Mouse (Mus musculus): ENCODE results near the gene Trpv3.
A peak's percentile ranks its signal among the peaks of the same experiment; 100 is the strongest.
"Not testable (repeated sequence)": the region's sequence is repeated elsewhere in the genome, so short reads cannot be mapped to it uniquely, and the experiment has no call there.

Gene Trpv3

GRCm38 (mm10) chr11:73289621-73290020, 22.4 kb downstream of the Trpv3 start:
- DNase-seq, result no peak

GRCm38 (mm10) chr11:73303123-73303522, 35.9 kb downstream of the Trpv3 start:
- no peak for DNase-seq

- no peak for DNase-seq
These were observed 48.8 kb downstream of the Trpv3 start for GRCm38 (mm10) chr11:73315961-73316360.

- not testable (repeated sequence) for DNase-seq
These were observed 51.4 kb downstream of the Trpv3 start for GRCm38 (mm10) chr11:73318581-73318980.

DNA sequence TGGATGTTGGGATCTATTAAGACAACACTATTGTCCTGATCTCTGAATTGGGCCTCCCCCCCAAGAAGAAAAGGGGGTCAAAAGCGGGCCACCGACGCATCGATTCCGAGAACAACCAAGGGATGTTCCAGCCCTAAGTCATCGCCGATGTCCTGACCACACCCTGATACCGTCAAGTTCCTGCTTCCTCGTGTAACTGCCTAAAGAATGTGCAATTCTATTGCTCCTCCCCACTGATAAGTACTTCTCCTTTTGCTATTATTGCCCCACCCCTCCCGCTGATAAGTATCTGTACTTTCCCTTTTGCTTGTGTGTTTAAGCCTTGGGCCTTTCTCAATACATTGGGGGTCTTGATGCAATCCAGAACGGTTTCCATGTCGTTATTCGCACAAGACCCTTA, 53.9 kb downstream of the Trpv3 start:
- not testable (repeated sequence) for DNase-seq

DNA sequence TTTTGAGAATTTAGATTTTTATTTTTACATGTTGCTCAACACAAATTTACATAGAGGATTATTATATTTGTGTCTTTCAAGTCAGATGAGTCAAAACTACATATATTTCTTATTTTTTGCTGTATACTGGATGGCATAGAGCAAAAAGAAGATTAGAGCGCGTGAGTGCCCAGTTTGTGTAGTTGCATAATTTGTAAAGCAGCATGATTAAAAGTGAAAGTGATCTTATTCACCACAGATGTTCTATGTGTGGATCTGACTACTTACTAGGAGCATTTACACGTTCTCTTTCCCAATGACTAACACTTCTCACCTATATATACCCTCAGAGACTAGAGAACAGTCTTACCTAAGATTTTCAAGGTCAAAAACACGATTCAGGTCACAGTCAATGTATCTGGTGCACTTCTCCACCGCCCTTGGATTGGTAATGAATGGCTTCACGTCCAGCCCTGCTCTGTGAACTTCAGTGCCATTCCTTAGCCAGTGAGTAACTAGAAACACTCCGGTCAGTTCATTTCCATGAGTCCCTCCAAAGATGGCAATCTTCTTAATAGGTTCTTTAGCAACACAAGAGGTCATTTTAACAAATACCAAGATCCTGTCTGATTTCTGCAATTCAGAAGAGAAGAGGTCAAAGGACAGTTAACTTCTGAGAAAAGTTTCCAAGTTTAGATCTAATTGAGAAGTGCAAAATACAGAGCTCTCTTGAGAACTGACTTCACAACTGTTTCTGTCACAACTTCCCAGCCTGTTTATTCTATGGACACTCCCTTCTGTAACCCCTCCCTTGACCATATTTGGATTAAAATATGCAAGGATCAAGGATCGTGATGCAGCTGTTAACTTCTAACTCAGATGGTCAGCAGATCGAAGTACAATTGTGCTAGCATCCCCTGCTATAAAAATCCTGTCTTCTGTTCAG, 57.0 kb downstream of the Trpv3 start:
- peak; percentile 56 for DNase-seq

DNA sequence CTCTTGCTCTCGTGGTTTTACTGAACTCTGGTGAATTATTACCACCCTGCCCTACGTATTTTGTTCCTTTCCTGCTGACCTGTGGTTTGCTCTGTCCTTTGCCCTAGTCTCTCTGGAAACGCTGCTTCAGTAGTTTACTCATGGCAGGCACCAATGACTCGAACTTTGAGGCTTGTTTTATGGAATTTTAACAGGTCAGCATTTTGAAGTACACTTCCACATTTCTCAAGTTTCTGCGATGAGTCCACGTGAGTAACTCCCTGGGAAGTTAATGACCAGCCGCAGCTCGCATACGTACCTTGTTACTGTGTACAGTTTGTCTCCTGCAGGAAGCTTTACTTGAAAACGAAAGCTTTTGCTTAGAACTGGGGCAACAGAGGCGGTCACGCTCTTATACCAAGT, 59.3 kb downstream of the Trpv3 start:
- DNase-seq, result peak; percentile 80

DNA sequence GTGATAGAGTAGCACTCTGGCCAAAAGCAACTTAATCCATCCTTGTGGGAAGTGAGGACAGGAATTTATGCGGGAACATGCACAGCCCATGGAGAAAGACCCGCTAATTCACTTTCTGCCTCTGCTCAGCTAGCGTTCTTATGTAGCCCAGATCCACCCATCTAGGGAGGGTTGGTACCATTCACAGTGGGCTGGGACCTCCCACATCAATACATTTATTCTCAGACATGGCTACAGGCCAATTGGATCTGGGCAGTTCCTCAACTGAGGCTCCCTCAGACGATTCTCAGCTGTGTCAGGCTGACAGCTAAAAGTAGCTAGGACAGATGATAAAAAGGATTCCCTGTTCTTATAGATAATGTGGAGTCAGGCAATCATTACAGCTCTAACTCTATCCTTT, 60.2 kb downstream of the Trpv3 start:
- DNase-seq, result no peak

GRCm38 (mm10) chr11:73329442-73329841, 62.3 kb downstream of the Trpv3 start, which contains the start of the genes Aspa, Gm49340 and Spata22:
Aspa (minus strand) TSS chr11:73329596.
Gm49340 (plus strand) TSS chr11:73329741.
Spata22 (plus strand) TSS chr11:73329741.
- DNase-seq, result no peak

GRCm38 (mm10) chr11:73333357-73333756, 66.2 kb downstream of the Trpv3 start:
- DNase-seq, result no peak

- DNase-seq, result no peak
These were observed 69.7 kb downstream of the Trpv3 start for GRCm38 (mm10) chr11:73336919-73337318.

Measured in kidney, postnatal 14 days (tissue).